Mouse (Mus musculus) hindbrain, embryonic 15.5 days (tissue): Measurements from ENCODE around the gene Vat1. TPM values are rescaled to one million over a fixed set of nuclear protein-coding genes. Genes with fewer than 3 reads are reported as not detected.
"Not testable (repeated sequence)": the region's sequence is repeated elsewhere in the genome, so short reads cannot be mapped to it uniquely, and the experiment has no call there.

Experiments used
- ATAC-seq: fragments of 200-750 bp; cut with Nextera tagmentation; 2 replicates; pipeline ENCODE4 v1.8.0; 2017; ENCODE audit warnings: low read depth, moderate number of reproducible peaks, moderate TSS enrichment; ENCODE audit not compliant: low FRiP score
- H3K27ac ChIP-seq: fragments of 300-500 bp; sonication (generic); replicated peaks from 2 replicates; pipeline ENCODE4 v1.5.1; 2015; ENCODE audit warnings: mild to moderate bottlenecking, inconsistent platforms
- H3K27me3 ChIP-seq: fragments of 300-500 bp; sonication (generic); 2 replicates; pipeline ENCODE4 v1.6.1; 2015; ENCODE audit warnings: control low read depth, inconsistent platforms
- H3K36me3 ChIP-seq: fragments of 300-500 bp; sonication (generic); 2 replicates; pipeline ENCODE4 v1.6.1; 2015; ENCODE audit warnings: control low read depth, inconsistent platforms
- H3K4me1 ChIP-seq: fragments of 300-500 bp; sonication (generic); replicated peaks from 2 replicates; pipeline ENCODE4 v1.6.1; 2015; ENCODE audit warnings: control low read depth, inconsistent platforms
- H3K4me2 ChIP-seq: fragments of 300-500 bp; sonication (generic); 2 replicates; pipeline ENCODE4 v1.6.1; 2015; ENCODE audit warnings: moderate library complexity, mild to moderate bottlenecking, inconsistent platforms
- H3K4me3 ChIP-seq: fragments of 300-500 bp; sonication (generic); 2 replicates; pipeline ENCODE4 v1.5.1; 2015; ENCODE audit warnings: mild to moderate bottlenecking, inconsistent platforms
- H3K9ac ChIP-seq: fragments of 300-500 bp; sonication (generic); 2 replicates; pipeline ENCODE4 v1.6.1; 2015; ENCODE audit warnings: inconsistent platforms
- H3K9me3 ChIP-seq: fragments of 300-500 bp; sonication (generic); 2 replicates; pipeline ENCODE4 v1.6.1; 2016; ENCODE audit warnings: control low read depth, inconsistent platforms
- WGBS: fragments of 180-500 bp; shearing (Covaris S2); methylation state at CpG from one replicate; pipeline ENCODE4 v1.1.7; 2015; 5-methylcytosine and 5-hydroxymethylcytosine counted together
- polyA plus RNA-seq: library from polyadenylated mRNA; unstranded; fragments of >200 nt; fragmentation: Nextera tagmentation; extraction: Ambion mirVana; gene quantifications from 2 replicates; pipeline ENCODE4 v1.2.1, GENCODE M21; 2015

Vat1 gene
- polyA plus RNA-seq, 1 experiment from 2014 or later, result 135 TPM

DNA sequence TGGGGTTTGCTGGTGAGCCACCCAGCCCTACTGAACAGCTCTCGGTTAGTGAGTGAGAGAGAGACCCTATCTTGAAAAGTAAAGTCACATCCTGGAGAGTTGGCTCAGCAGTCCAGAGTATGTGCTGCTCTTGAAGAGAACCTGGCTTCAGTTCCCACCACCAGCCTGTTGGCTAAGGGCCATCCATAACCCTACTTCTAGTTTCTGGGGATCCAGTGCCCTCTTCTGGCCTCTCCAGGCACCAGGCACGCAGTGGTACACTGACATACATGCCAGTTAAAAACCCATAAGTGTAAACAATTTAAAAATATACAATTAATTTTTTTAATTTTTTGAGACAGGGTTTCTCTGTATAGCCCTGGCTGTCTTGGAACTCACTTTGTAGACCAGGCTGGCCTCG is 15.6 kb downstream of the Vat1 start:
- H3K4me2 ChIP-seq, result no peak overlapping the region
- WGBS, result 84% methylated on average over 3 of the region's 3 CpGs
- no peaks in the 10 kb centered on the region for H3K27me3 ChIP-seq
- no peak overlapping the region for H3K27ac ChIP-seq
- H3K9me3 ChIP-seq, result no peaks in the 10 kb centered on the region
- H3K36me3 ChIP-seq, result no peaks in the 10 kb centered on the region
- no peak for ATAC-seq
- H3K4me3 ChIP-seq, result no peak overlapping the region
- no peak overlapping the region for H3K9ac ChIP-seq
- H3K4me1 ChIP-seq, result no peaks in the 10 kb centered on the region; the same call in 1 of the 2 replicates

DNA sequence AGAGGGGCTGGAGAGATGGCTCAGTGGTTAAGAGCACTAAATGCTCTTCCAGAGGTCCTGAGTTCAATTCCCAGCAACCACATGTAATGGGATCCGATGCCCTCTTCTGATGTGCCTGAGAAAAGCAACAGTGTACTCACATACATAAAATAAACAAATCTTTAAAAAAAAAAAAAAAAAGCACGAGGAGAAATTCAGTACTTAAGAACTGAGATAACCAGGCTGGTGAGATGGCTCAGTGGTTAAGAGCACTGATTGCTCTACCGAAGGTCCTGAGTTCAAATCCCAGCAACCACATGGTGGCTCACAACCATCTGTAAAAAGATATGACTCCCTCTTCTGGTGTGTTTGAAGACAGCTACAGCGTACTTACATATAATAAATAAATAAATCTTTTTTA is 16.4 kb downstream of the Vat1 start:
- not testable (repeated sequence) for H3K36me3 ChIP-seq, ATAC-seq, H3K4me3 ChIP-seq, H3K4me2 ChIP-seq, H3K9me3 ChIP-seq, H3K4me1 ChIP-seq, H3K9ac ChIP-seq, H3K27me3 ChIP-seq, H3K27ac ChIP-seq
- 81% methylated on average over 4 of the region's 4 CpGs for WGBS

DNA sequence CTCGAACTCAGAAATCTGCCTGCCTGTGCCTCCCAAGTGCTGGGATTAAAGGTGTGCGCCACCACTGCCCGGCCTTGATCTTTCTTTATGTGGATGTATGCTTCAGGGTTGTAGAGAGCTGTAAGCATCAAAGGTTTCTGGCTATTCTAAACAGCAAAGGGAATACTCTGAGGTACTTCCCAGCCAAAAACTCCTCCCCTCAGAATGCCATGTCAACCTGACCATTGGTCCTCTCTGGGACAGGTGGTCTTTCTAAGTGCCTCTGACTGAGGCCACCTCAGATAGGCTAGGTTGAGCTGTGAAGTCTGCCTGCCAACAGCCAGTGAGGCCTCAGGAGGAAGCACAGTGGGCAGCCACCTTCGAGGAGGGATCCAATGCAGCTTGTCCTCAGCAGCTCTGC is 17.1 kb downstream of the Vat1 start:
- Histone ChIP-seq H3K9me3 (no peaks in the 10 kb centered on the region), H3K4me1 (peaks cover 7% of the 10 kb centered on the region), H3K4me3 (no peak overlapping the region), H3K9ac (no peak overlapping the region), H3K36me3 (peaks cover 13% of the 10 kb centered on the region), H3K27me3 (no peaks in the 10 kb centered on the region), H3K27ac (no peak overlapping the region), H3K4me2 (peak overlapping the region; percentile 13; the same call in 1 of the 2 replicates)
- 86% methylated on average over 4 of the region's 4 CpGs for WGBS
- no peak for ATAC-seq

DNA sequence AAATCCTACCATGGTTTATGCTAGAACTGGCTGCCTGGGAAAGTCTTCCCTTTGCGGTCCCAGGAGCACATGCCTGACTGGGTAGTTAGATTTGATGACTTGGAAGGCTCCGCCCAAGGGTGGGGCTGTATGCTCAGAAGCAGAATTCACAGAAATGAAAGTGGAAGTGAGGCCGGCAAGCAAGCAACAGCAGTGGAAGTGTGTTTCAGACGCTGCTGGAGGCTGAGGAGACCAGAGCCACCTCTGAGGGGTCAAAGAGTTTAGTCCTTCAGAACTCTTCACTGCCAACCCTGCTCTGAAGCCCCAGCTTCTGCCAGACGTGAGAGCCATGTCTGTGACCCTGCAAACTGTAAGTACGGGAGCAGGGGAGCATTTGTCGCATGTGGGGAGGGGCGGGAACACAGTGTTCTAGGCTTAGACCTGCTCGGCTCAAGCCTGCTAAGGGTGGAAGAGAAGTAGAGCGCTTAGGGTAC is 17.7 kb downstream of the Vat1 start, which contains the start of gene Ifi35:
Gene Ifi35, plus strand, starts transcription at position 134 of the 473 bp plus-strand sequence.
- no peak within 1 kb of the TSS for H3K27ac ChIP-seq
- peak within 1 kb of the TSS; percentile 20 for H3K4me3 ChIP-seq
- ATAC-seq, result no peak
- no peaks in the 10 kb centered on the region for H3K27me3 ChIP-seq
- H3K36me3 ChIP-seq, result peaks cover 17% of the 10 kb centered on the region
- H3K4me1 ChIP-seq, result peaks cover 13% of the 10 kb centered on the region
- no peaks in the 10 kb centered on the region for H3K9me3 ChIP-seq
- no peak within 1 kb of the TSS for H3K9ac ChIP-seq
- H3K4me2 ChIP-seq, result peak within 1 kb of the TSS; percentile 13; the same call in 1 of the 2 replicates
- 41% methylated on average over 10 of the region's 10 CpGs for WGBS

DNA sequence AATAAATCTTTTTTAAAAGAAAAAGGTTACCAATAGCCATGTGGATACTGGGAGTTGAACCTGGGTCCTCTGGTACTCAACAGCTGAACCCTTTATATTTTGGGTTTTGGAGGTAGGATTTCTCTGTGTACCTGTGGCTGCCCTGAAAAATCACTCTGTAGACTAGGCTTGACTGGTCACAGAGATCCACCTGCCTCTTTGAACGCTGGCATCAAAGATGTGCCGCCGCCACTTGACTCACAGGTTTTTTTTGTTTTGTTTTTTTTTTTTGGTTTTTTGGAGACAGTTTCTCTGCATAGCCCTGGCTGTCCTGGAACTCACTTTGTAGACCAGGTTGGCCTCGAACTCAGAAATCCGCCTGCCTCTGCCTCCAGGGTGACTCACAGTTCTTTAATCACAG is 18.2 kb downstream of the Vat1 start:
- no peaks in the 10 kb centered on the region for H3K9me3 ChIP-seq
- no peak for ATAC-seq
- no peaks in the 10 kb centered on the region for H3K27me3 ChIP-seq
- WGBS, result 92% methylated on average over 5 of the region's 5 CpGs
- H3K4me3 ChIP-seq, result no peak overlapping the region
- peaks cover 18% of the 10 kb centered on the region for H3K4me1 ChIP-seq
- H3K36me3 ChIP-seq, result peaks cover 17% of the 10 kb centered on the region
- H3K4me2 ChIP-seq, result no peak overlapping the region
- H3K27ac ChIP-seq, result no peak overlapping the region
- H3K9ac ChIP-seq, result no peak overlapping the region

DNA sequence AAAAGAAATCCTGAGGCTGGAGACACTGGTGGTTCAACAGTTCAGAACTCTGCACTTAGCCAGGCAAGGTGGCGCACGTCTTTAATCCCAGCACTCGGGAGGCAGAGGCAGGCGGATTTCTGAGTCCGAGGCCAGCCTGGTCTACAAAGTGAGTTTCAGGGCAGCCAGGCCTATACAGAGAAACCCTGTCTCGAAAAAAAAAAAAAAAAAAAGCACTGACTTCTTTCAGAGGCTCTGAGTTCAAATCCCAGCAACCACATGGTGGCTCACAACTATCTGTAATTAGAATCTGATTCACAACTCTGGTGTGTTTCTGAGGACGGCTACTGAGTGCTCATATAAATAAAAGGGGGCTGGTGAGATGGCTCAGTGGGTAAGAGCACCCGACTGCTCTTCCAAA is 19.2 kb downstream of the Vat1 start:
- peaks cover 18% of the 10 kb centered on the region for H3K4me1 ChIP-seq
- not testable (repeated sequence) for H3K27me3 ChIP-seq, H3K27ac ChIP-seq, H3K4me3 ChIP-seq, H3K4me2 ChIP-seq, H3K9ac ChIP-seq, H3K9me3 ChIP-seq, ATAC-seq
- WGBS, result 93% methylated on average over 8 of the region's 8 CpGs
- peaks cover 17% of the 10 kb centered on the region for H3K36me3 ChIP-seq

DNA sequence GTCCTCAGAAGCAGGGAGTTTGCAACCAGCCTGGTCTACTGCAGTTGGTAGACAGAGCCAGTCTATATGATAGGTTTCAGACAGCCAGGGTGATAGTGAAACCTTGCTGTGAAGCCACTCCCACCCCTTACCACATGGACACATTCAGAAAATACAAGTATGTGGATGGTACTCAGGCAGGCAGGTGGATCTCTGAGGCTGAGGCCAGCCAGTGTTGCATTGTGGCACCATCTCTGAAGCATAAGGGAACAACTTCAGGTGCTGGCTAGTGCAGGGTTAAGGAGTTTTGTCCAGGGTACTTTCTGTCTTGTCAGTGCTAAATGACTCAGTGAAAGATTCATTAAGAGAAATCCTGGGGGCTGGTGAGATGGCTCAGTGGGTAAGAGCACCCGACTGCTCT is 19.7 kb downstream of the Vat1 start:
- no peak overlapping the region for H3K9ac ChIP-seq
- H3K4me1 ChIP-seq, result peaks cover 18% of the 10 kb centered on the region
- ATAC-seq, result no peak
- peaks cover 17% of the 10 kb centered on the region for H3K36me3 ChIP-seq
- no peak overlapping the region for H3K4me3 ChIP-seq
- 80% methylated on average over 1 of the region's 1 CpGs for whole genome bisulfite sequencing
- no peaks in the 10 kb centered on the region for H3K9me3 ChIP-seq
- H3K27ac ChIP-seq, result no peak overlapping the region
- no peak overlapping the region for H3K4me2 ChIP-seq
- no peaks in the 10 kb centered on the region for H3K27me3 ChIP-seq

DNA sequence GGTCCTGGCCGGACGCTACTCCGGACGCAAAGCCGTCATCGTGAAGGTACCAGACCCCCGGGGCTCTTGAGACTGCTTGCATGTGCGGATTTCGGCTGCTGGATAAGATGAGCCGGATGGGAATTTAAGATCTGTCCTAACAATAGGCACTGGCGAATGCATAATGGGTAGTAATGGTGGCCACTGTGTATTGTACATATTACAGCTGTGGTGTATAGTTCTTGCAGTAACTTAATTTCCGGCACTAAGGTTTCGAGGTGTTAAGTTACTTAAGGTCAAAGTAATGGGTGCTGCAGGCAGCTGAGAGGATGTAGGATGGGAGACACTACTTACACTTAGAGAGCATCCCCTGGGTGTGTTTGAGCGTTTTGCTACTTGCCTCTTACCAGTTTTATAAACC is 23.3 kb downstream of the Vat1 start:
- Histone ChIP-seq H3K9me3 (no peaks in the 10 kb centered on the region), H3K9ac (peak overlapping the region; percentile 94), H3K27me3 (no peaks in the 10 kb centered on the region), H3K27ac (peak overlapping the region; percentile 92), H3K4me2 (peak overlapping the region; percentile 93), H3K4me3 (peak overlapping the region; percentile 86), H3K4me1 (peaks cover 18% of the 10 kb centered on the region), H3K36me3 (peaks cover 17% of the 10 kb centered on the region)
- WGBS, result under 1% methylated on average over 14 of the region's 14 CpGs
- ATAC-seq, result no peak

DNA sequence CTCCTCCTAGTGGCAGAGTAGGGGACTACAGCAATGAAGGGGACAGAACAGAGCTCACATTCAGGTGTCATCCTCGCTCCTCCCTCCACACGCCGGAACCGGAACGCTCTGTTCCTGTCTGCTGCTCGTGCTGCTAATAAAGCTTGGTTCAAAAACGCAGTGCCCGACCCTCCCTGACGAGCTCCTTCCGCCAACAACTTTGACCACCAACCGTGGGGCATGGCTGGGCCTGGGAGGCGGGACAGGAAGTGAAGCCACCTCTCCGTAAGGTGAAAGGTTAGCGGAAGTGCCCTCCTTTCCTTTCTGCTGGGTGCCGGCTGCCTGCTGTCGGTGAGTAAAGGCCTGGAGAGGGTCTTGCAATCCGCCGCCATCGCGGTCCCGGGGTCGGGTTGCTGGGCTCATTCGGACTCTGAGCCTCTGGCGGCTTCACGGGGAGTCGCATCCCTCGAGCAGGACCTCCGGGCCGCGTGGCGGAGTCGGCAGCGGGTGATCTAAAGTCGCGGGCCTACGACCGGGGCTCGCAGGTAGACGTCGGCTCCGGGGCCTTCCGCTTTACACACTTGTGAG is 23.8 kb downstream of the Vat1 start, which contains the start of gene Rpl27:
Gene Rpl27, plus strand, starts transcription at position 172 of the 567 bp plus-strand sequence.
- no peaks in the 10 kb centered on the region for H3K27me3 ChIP-seq
- H3K9ac ChIP-seq, result peak within 1 kb of the TSS; percentile 94
- peak; percentile 98 for ATAC-seq
- peak within 1 kb of the TSS; percentile 93 for H3K4me2 ChIP-seq
- peaks cover 18% of the 10 kb centered on the region for H3K4me1 ChIP-seq
- H3K4me3 ChIP-seq, result peak within 1 kb of the TSS; percentile 86
- 0% methylated on average over 42 of the region's 42 CpGs for WGBS
- peaks cover 17% of the 10 kb centered on the region for H3K36me3 ChIP-seq
- peak within 1 kb of the TSS; percentile 92 for H3K27ac ChIP-seq
- no peaks in the 10 kb centered on the region for H3K9me3 ChIP-seq

DNA sequence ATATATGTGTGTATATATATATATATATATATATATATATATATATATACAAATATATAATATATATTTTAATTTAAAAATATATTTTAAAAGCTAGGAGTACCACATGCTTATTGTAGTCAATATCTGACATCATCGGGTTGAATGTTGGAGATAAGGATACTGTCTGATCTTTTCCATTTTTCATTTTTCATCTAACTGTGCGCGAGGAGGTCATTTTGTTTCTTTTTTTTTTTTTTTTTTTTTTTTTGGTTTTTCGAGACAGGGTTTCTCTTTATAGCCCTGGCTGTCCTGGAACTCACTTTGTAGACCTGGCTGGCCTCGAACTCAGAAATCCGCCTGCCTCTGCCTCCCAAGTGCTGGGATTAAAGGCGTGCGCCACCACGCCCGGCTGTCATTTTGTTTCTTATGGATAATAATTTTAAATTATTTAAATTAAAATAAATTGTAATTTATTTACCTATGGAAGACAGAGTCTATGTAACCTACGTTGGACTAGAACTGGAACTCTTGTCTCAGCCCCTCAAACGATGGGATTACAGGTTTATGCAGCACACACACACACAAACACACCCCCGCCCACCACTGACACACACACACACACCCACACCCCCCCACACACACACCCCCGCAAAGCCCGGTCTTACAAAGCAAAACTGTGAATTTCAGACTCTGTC is 24.4 kb downstream of the Vat1 start:
- Histone ChIP-seq H3K4me2 (peak overlapping the region; percentile 49), H3K27ac (0 out of 2 replicates have a peak overlapping the region, but pooled peaks have one; percentile 53), H3K36me3 (peaks cover 17% of the 10 kb centered on the region), H3K4me3 (peak overlapping the region; percentile 29), H3K4me1 (peaks cover 18% of the 10 kb centered on the region)
- H3K27me3 ChIP-seq, H3K9me3 ChIP-seq, H3K9ac ChIP-seq, ATAC-seq: not testable (repeated sequence)
- 40% methylated on average over 15 of the region's 15 CpGs for WGBS

DNA sequence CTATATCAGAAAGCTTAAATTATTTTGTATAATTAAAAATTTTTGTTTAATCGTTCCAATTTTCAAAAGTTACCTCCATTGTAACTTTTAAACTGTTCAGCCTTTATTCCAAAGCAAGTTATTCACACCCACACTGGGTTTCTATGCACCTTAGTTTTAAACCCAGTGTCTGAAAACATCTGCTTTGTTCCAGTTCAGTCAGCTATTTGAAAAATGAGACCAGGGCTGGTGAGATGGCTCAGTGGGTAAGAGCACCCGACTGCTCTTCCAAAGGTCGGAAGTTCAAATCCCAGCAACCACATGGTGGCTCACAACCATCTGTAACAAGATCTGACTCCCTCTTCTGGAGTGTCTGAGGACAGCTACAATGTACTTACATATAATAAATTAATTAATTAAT is 28.0 kb downstream of the Vat1 start:
- H3K4me2 ChIP-seq, H3K9ac ChIP-seq, H3K4me3 ChIP-seq, H3K27ac ChIP-seq, H3K9me3 ChIP-seq, ATAC-seq, H3K4me1 ChIP-seq, H3K27me3 ChIP-seq: not testable (repeated sequence)
- 49% methylated on average over 3 of the region's 3 CpGs for WGBS
- peaks cover 26% of the 10 kb centered on the region for H3K36me3 ChIP-seq

DNA sequence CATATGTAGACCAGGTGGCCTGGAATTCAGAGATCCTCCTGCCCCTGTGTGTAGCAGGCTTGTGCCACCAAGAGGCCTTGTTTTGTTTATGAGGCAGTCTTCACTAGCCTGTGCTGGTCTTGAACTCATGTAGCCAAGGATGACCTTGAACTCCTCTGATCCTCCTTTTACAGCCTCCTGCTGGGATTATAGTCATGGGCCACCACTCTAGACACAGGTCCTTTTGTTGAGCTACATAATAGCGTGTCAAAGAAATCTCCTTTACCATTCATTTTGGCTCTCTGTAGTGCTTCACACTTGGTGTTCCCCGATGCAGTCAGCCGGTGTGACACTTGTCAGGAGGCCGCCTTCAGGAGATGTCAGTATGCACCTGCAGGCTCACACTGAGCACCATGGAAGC is 29.1 kb downstream of the Vat1 start:
- no peak for ATAC-seq

More for the DNA sequence above, 29.1 kb downstream of the Vat1 start:
- 48% methylated on average over 4 of the region's 4 CpGs for WGBS
- Histone ChIP-seq H3K4me2 (no peak overlapping the region), H3K27ac (no peak overlapping the region), H3K9me3 (no peaks in the 10 kb centered on the region), H3K4me3 (no peak overlapping the region), H3K27me3 (no peaks in the 10 kb centered on the region), H3K9ac (no peak overlapping the region), H3K36me3 (peaks cover 34% of the 10 kb centered on the region), H3K4me1 (no peaks in the 10 kb centered on the region)
